Mouse (Mus musculus): ENCODE data around the gene Slc31a2. TPM values are rescaled to one million over a fixed set of nuclear protein-coding genes. Genes with fewer than 3 reads are reported as not detected.

Slc31a2 gene
- polyA plus RNA-seq, 1 experiment from 2014 or later: 8.1 TPM

GRCm38 (mm10) chr4:62338536-62338935, 76.2 kb downstream of the Slc31a2 start:
- Histone ChIP-seq H3K4me3 (no peak overlapping the region), H3K4me1 (no peaks in the 10 kb centered on the region), H3K36me3 (ENCODE audit: poor library complexity, severe bottlenecking) (peaks cover 38% of the 10 kb centered on the region), H3K27ac (no peak overlapping the region), H3K4me2 (no peak overlapping the region), H3K9ac (no peak overlapping the region), H3K27me3 (no peaks in the 10 kb centered on the region), H3K9me3 (replicated peaks) (no peaks in the 10 kb centered on the region)
- WGBS: 91% methylated on average over 5 of the region's 5 CpGs
- no peak for ATAC-seq

- no peaks in the 10 kb centered on the region for H3K27me3 ChIP-seq
- peaks cover 38% of the 10 kb centered on the region for H3K36me3 ChIP-seq (ENCODE audit: poor library complexity, severe bottlenecking)
- 94% methylated on average over 1 of the region's 1 CpGs for WGBS
Measured at GRCm38 (mm10) chr4:62344000-62344399, 81.6 kb downstream of the Slc31a2 start.

GRCm38 (mm10) chr4:62345827-62346226, 83.5 kb downstream of the Slc31a2 start:
- WGBS: 86% methylated on average over 4 of the region's 4 CpGs
- no peak overlapping the region for H3K4me3 ChIP-seq
- H3K27me3 ChIP-seq: no peaks in the 10 kb centered on the region
- ATAC-seq: no peak
- H3K4me2 ChIP-seq: no peak overlapping the region
- no peaks in the 10 kb centered on the region for H3K4me1 ChIP-seq
- no peak overlapping the region for H3K9ac ChIP-seq
- H3K9me3 ChIP-seq (replicated peaks): no peaks in the 10 kb centered on the region; the same call in 1 of the 2 replicates
- H3K27ac ChIP-seq: no peak overlapping the region
- H3K36me3 ChIP-seq (ENCODE audit: poor library complexity, severe bottlenecking): peaks cover 38% of the 10 kb centered on the region

More at GRCm38 (mm10) chr4:62344000-62344399, 81.6 kb downstream of the Slc31a2 start:
- no peak for ATAC-seq
- no peak overlapping the region for H3K4me3 ChIP-seq
- H3K9me3 ChIP-seq (replicated peaks): no peaks in the 10 kb centered on the region; the same call in 1 of the 2 replicates
- H3K27ac ChIP-seq: no peak overlapping the region
- H3K9ac ChIP-seq: no peak overlapping the region
- no peak overlapping the region for H3K4me2 ChIP-seq
- H3K4me1 ChIP-seq: no peaks in the 10 kb centered on the region

GRCm38 (mm10) chr4:62347605-62348328, 85.4 kb downstream of the Slc31a2 start:
- H3K4me1 ChIP-seq: no peaks in the 10 kb centered on the region
- no peak overlapping the region for H3K27ac ChIP-seq
- no peak overlapping the region for H3K9ac ChIP-seq
- ATAC-seq: no peak
- no peak overlapping the region for H3K4me3 ChIP-seq
- no peaks in the 10 kb centered on the region; the same call in 1 of the 2 replicates for H3K9me3 ChIP-seq (replicated peaks)
- WGBS: 82% methylated on average over 9 of the region's 9 CpGs
- H3K4me2 ChIP-seq: no peak overlapping the region
- H3K27me3 ChIP-seq: no peaks in the 10 kb centered on the region
- peaks cover 51% of the 10 kb centered on the region for H3K36me3 ChIP-seq (ENCODE audit: poor library complexity, severe bottlenecking)

Other genes with a start within 250 kb of the Slc31a2 start
- gene Mup20, start 208.4 kb upstream of the Slc31a2 start, polyA plus RNA-seq (2015; fragmentation: Nextera tagmentation; extraction: Ambion mirVana): not detected in 2 replicates
- gene Mup3, start 175.2 kb upstream of the Slc31a2 start, polyA plus RNA-seq (2015; fragmentation: Nextera tagmentation; extraction: Ambion mirVana): not detected in 2 replicates
- not detected in 2 replicates for gene Mup21, start 111.7 kb upstream of the Slc31a2 start, polyA plus RNA-seq (2015; fragmentation: Nextera tagmentation; extraction: Ambion mirVana)
- gene Zfp37, start 31.5 kb upstream of the Slc31a2 start, polyA plus RNA-seq (2015; fragmentation: Nextera tagmentation; extraction: Ambion mirVana): 19.8 and 20.5 TPM in 2 replicates
- 19.7 and 22.8 TPM in 2 replicates for gene Fkbp15, start 98.0 kb downstream of the Slc31a2 start, polyA plus RNA-seq (2015; fragmentation: Nextera tagmentation; extraction: Ambion mirVana)
- gene Slc31a1, start 98.2 kb downstream of the Slc31a2 start, polyA plus RNA-seq (2015; fragmentation: Nextera tagmentation; extraction: Ambion mirVana): 38.2 and 43.1 TPM in 2 replicates
- gene Cdc26, start 146.1 kb downstream of the Slc31a2 start, polyA plus RNA-seq (2015; fragmentation: Nextera tagmentation; extraction: Ambion mirVana): 144 and 153 TPM in 2 replicates
- 21.3 and 24.0 TPM in 2 replicates for gene Prpf4, start 146.2 kb downstream of the Slc31a2 start, polyA plus RNA-seq (2015; fragmentation: Nextera tagmentation; extraction: Ambion mirVana)
- not detected in 2 replicates for gene Rnf183, start 172.7 kb downstream of the Slc31a2 start, polyA plus RNA-seq (2015; fragmentation: Nextera tagmentation; extraction: Ambion mirVana)
- gene Wdr31, start 208.3 kb downstream of the Slc31a2 start, polyA plus RNA-seq (2015; fragmentation: Nextera tagmentation; extraction: Ambion mirVana): 9.1 and 13.1 TPM in 2 replicates
- 0.49 and 0.56 TPM in 2 replicates for gene Bspry, start 217.5 kb downstream of the Slc31a2 start, polyA plus RNA-seq (2015; fragmentation: Nextera tagmentation; extraction: Ambion mirVana)
- gene Hdhd3, start 240.9 kb downstream of the Slc31a2 start, polyA plus RNA-seq (2015; fragmentation: Nextera tagmentation; extraction: Ambion mirVana): 10.5 and 11.2 TPM in 2 replicates